Mouse (Mus musculus): ENCODE data around the gene Psmb1.
A peak's percentile ranks its signal among the peaks of the same experiment; 100 is the strongest.
"Not testable (repeated sequence)": the region's sequence is repeated elsewhere in the genome, so short reads cannot be mapped to it uniquely, and the experiment has no call there.

Gene Psmb1

DNA sequence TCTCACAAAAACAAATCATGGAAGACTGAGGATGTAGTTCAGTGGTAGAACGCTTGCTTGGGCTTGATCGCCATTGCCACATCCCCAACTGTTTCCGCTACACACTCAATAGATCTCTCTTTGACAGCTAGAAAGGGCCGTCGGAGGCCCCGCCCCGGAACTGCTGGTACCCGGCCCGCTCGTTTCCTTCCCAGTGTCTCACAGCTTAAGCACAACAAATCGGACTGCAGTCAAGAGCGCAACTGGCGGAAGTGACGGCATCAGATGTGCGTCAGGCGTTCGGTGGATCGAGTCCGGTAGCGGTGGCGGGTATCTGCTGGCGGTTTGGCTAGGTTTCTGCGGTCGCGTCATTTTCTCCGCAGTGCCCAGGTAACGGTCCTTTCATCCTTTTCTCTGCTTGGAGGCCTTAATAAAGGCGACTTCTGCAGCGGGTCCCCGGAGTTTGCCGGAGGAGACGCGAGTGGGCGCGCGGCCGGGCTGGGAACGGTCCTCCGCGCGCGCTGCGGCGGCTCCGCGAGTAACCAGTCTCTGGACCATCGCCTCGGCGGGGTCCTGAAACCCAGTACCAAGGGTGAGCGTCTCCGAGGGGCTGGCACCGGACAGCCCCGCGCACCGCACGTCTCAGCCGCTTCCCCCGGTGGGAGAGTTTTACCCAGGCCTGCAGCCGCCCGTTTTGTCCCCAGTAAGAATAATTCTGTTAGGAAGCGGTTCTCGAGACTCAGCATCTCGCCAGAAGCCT, at the start of gene Psmb1, which contains the start of gene Tbp:
Gene Psmb1 (minus strand): TSS at position 96 of the 739 bp plus-strand sequence.
Gene Tbp (plus strand): TSS at position 233 of the 739 bp plus-strand sequence.
- peak; percentile 99 for DNase-seq (ENCODE audit: low spot score)

DNA sequence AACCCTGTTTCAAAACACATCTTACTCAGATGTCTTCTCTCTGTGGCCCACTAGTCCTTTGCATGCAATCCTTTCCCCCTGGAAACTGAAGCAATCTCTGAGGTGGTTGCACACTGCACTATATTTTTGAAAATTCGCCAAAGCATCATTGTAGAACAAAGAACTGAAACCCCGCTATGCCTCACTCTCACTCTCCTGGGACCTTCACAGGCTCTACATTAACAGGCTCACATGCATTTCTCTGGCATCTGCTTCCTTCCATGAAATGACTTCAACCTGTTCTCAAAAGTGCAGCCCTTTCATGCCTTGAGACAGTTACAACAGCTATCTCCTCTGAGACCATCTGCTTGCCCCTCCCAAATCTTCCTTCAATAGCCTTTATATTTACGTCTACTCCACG, 46.9 kb upstream of the Psmb1 start:
- no peak for DNase-seq (ENCODE audit: low spot score)

DNA sequence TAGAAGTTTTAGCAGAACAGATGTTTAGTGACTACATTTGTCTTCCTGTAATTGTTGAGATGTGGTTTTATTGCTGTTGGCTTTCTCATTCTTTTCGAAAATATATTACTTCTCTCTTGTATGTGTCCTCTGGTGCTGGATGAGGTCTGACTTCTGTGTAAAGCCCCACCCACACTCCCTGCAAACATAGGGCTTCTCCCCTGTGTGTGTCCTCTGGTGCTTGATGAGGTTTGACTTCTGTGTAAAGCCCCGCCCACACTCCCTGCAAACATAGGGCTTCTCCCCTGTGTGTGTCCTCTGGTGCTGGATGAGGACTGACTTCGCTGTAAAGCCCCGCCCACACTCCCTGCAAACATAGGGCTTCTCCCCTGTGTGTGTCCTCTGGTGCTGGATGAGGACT, 44.3 kb upstream of the Psmb1 start:
- DNase-seq (ENCODE audit: low spot score): not testable (repeated sequence)

DNA sequence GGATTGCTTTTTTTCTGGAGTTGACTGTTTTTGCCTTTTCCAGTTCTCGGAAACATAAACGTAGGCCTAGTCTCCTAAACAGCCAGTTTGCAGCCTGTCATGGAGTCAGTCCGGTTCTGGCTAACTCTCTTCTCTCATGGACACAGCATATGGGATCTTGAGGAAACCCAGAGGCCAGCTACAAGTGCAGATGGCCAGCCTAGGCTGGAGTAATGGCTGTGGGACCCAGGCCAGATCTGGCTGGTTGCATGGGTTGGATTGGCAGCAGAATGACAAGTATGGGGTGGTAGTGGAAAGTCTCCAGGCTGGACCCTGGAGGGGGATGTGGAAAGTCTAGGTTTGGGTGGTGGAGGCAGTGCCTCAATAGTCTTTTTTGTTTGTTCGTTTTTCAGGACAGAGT, 40.8 kb upstream of the Psmb1 start:
- no peak for DNase-seq (ENCODE audit: low spot score)

DNA sequence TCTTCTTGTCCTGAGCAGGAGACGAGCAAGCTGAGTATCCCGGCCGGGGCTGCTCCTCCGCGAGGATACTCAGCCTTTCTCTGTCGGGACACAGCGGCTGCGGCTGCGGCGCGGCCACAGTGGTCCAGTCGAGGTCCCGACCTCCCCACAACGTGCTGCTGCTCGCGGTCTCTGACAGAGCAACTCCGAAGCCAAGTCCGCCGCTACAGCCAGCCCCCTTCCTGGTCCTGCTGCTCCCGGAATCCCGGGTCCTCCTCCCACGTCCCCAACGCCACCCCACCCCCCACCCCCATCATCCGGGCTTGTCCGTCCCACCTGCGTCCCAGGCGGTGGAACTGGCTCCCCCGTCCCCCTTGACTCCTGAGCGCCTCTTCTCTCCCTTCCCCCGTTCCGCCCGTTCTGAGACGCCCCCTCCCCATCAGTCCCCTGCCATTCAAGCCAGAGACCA, 36.9 kb upstream of the Psmb1 start:
- DNase-seq (ENCODE audit: low spot score): peak; percentile 64

DNA sequence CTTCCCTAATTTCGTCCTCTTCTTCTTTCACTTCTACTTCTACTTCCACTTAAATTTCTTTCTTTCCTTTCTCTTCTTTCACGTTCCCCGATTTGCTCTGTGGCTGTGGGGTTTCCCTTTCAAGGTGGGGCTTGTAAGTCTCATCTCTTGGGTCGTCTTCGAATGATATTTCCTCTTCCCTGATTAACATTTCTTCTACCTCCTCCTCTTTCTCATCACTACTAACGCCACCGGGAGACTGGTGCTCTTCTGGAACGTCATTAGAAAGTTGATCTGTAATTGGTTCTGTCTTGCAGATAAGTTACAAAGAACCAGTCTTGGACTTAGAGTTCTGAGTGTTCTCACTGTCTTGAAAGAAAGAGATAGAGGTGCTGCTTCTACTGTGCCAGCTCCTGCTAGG, 36.4 kb upstream of the Psmb1 start:
- DNase-seq (ENCODE audit: low spot score): peak; percentile 38

DNA sequence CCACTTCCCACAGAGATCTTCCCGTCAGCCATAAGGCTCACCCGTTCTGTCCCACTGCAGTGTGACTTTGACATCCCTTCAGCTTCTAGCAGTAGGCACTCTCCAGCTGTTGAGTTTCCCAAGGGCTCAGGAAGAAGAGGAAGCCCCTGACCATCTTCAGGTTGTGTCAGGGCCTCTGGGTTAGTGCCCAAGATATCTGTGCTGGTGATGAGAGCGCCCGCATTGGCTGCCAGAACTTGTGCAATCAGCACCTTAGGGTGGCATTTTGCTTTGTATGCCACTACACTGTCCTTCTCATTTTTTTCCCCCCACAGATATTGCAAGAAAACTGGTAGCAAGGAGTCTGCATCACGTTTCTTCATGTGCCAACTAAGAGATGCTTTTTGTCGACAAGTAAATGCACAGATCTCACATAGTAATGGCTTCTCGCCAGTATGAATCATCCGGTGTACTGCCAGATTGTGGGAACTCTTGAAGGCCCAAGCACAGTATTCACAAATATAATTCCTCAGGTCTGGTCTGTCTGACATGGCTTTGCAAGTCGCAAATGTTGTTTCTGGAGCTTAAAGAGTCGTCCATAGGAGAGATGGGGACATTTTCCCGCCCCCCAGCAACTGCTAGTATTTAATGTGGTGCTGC, 35.7 kb upstream of the Psmb1 start:
- no peak for DNase-seq (ENCODE audit: low spot score)

DNA sequence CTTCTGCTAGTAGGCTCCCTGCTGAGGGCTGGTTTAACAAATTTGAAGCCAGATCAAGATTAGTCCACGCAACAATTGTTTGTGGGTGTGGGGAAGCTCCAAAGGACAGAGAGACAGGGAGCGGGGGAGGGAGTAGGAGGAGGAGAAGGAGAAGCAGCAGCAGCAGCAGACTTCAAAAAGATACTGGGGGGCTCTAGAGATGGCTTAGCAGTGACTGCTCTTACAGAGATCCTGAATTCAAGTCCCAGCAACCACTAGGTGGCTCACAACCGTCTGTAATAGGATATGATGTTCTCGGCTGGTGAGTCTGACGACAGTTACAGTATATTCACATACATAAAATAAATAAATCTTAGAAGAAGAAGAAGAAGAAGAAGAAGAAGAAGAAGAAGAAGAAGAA, 30.6 kb upstream of the Psmb1 start:
- peak; percentile 67 for DNase-seq (ENCODE audit: low spot score)

DNA sequence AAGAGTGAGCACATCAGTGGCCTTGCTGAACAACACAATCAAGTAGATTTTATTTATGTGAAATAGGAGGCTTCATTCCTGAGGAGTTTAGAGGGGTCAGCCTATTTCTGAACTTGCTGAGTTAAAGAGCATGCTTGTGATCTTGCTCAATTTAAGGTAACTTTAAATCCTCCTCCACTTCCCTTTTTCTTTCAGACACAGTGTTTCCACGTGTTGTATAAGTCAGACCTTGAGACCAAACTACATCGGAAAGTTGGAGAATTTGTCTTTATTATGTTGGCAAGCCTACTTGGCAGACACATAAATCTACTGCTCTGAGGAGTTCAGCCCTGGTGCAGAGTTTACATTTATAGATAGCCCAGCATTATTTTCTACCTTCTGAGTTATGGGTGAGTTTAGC, 29.3 kb upstream of the Psmb1 start:
- no peak for DNase-seq (ENCODE audit: low spot score)

DNA sequence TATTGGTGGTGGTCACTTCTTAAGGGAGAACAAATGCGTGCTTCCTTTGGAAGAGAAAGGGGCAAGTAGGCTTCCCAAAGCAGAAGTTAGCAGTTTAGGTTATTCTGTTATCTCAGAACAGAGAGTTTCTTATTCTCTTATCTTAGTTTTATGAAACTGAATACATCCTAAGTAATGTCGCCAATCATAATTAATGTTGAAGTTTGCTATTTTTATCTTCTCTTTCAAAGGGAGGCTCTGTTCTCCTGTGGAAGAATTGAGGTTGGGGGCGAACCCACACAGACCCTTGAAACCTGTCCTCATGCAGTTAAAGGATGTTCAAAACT, 28.2 kb upstream of the Psmb1 start:
- DNase-seq (ENCODE audit: low spot score): no peak

DNA sequence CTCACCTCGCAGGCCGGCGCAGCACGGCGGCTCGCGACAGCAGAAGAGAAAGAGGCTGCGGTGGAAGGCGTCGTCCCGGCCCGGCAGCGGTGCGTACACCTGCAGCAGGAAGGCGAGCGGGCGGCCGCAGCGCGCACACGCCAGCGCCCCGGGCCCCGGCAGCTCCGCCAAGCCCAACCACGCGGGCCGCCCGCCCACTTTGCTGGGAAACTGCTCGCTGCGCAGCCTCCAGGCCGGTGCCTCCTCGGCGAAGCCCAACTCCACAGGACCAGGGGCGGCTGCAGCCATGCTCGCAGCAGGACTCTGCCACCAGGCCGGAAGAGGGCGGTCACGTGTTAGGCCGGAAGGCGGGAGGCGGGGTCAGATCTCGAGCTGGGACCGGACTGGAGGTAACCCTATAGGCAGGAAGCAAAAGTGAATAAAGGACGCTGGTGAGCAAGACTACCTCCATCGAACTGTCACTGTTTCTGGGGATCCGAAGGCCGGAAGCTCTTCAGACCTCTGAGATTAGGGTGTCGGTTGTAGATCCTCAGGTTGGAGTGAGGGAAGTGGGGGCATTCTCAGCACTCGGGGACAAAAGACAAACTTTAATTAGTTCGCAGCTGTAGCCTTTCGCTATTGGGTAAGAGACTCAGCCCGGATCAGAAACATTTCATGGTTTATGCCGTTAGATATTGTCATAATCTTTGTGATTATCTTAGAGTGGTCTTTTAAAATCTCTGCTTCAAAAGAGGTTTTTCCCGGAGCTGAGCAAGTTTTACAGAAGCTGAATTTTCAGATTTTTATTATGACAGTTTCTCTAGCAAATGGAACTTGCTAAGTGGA, 27.6 kb upstream of the Psmb1 start, which contains the start of gene Pdcd2:
Gene Pdcd2 (minus strand): TSS at position 316 of the 825 bp plus-strand sequence.
- peak; percentile 97 for DNase-seq (ENCODE audit: low spot score)

DNA sequence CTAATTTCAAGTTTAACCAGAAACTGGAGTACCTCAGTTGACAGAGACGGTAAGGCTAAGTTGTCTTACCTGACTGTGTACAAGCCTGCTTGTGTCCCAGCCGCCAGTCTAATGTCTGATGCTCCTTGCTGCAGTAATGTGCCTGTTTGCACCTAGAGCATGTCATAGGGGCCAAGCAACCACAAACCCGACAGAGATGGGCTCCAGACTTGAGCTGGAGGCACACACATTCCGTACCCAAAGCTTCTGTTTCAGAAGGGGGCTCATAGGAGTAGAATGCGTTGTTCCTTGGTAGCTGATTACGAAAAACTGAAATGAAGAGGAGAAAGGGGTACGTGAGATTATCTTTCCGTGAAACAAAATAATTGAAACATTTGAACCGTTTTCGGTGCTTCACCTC, 26.8 kb upstream of the Psmb1 start:
- DNase-seq (ENCODE audit: low spot score): peak; percentile 23

DNA sequence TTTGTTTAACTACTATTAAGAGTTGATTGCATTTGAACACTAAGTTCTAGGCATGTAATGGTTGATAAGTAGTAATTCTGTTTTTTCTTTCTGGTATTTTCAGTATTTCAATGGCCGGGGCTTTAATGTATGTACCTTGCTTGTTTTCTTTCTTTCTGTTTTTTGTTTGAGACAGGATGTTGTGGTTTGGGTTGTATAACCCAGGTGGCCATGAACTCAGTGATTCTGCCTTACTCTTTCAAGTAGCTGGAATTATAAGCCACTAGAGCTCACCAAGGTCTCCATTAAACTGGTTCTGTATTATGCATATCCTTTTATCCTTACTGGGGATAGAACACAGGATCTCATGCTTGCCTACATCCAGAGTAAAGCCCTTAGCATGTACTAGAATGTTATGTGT, 19.2 kb upstream of the Psmb1 start:
- no peak for DNase-seq (ENCODE audit: low spot score)

DNA sequence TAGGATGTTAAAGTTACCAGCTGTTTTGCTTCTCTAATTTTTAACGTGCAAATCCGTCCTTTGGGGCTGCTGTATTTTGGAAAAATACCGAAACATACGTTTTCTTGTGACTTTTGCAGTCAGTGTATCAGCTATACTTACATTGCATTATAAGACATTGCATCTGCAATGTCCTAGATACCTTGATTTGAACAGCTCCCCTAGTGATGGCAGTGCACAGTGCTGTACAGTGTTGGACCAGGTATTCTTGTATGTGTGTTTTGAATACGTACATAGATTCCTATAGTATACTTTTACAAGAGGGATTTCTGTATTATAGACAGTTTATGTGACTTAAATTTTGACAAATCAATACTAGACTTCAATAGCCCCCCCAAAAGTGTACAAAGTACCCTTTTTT, 18.6 kb upstream of the Psmb1 start:
- DNase-seq (ENCODE audit: low spot score): no peak

DNA sequence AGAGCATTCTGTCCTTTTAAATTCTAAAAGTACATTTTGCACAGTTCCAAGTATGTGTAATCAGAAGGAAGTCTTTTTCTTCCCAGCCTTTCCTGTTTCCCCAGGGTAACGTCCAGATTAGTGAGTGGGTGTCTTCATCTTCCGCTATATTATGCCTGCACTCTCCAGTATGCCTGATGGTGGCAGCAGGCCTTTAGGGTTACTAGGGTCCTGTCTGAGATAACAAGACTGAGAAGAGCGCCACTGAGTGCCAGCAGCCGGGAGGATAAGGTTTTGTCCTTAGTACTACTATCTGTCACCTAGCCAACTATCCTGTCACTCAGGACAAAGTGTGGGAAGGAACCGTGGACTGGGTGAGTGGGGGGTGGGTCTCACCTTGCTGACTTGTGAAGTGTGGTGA, 18.2 kb upstream of the Psmb1 start:
- no peak for DNase-seq (ENCODE audit: low spot score)

DNA sequence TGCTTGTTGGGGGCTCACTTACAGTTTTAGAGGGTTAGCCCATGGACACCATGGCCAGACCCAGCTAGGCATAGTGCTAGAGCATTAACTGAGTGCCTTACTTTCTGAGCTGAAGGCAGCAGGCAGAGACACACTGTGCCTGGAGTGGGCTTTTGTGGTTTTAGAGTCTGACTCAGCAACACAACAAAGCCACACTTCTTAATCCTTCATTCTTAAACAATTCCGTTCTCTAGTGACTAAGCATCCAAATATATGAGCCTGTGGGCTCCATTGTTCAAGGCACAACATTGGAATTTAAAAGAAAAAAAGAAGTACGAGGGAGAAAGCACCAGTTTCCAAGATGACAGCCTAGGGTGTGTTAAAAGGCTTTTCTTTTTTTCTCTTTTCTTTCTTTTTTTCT, 11.1 kb upstream of the Psmb1 start:
- no peak for DNase-seq (ENCODE audit: low spot score)

DNA sequence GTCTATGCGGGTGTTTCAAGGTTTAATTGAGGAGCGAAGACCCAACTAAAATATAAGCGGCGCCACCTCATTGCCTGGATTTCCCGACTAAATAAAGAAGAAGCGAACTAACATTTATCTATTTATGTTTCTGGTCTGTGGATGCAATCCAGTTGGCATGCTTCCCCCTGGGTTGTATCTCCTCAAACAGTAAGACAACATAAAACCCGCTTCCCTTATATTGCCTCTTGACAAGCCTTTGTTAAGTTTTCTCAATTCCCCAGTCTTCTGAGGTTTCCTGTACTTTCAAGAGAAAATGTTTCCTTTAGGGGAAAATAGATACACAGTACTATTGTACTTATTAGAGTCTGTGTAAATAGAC, 818 bp downstream of the Psmb1 start:
- no peak for DNase-seq (ENCODE audit: low spot score)

DNA sequence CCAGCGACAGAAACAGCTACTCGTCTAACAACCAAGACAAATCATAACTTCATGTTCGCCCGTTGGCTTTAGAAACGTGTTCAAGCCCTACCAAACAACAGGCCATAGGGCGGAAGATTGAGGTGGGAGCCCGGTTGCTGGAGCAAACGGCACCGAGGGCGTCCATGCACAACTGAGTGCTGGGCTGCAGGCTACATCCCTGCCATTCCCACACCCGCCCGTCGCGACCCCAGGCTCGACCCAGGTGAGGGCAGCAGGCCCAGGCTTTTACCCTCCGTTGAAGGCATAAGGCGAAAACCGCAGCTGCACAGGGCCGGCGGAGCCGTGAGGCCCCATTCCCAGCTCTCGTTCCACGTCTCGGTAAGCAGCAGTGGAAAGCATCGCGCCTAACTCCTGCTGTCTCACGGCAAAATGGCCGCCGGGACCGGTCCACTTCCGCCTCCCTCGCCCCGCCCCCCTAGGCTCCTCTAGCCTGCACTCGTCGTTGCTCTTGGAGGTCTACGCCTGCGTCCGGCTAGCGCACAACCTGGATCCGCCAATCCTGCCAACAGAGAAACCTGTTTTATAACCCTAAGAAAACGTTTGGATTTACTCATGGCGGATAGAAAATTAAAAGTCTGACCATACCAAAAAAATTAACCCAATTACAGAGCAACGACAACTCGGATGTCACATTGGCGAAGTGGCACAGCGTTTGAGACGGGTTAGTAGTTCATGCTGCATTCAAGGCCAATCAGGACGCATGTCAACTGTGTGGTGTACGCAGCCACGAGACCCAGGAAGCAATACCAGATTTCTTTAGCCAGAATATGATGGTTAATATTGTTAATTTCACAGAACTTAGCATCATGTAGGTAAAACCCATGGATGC, 1.4 kb downstream of the Psmb1 start:
- DNase-seq (ENCODE audit: low spot score): peak; percentile 97

DNA sequence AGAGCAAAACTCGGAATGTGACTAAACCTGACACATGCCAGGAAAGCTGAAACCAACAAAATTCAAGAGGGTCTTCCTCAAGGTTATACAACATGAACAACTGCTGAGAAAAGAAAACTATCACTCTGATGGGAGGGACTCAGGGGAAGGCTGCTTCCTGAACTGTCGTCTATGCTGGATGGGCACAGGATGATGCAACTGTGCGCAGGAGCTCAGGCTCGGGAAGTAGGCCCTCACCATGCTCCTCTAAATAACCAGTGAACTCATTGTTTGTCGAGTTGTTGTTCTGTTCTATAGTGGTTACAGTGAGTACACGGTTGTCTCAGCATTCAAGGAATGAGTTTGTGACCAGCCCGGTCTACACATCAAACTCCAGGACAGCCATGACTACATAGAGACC, 9.0 kb downstream of the Psmb1 start:
- DNase-seq (ENCODE audit: low spot score): no peak

DNA sequence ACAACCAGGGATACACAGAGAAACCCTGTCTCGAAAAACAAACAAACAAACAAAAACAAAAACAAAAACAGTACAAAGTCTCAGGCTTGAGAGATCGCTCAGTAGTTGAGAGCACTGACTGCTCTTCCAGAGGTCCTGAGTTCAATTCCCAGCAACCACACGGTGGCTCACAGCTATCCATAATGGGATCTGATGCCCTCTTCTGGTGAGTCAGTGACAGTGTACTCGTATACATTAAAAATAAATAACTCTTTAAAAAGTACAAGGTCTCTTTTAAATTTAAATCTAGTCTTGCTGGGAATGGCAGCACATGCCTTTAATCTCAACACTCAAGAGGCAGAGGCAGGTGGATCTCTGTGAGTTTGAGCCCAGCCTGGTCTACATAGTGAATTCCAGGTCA, 26.9 kb downstream of the Psmb1 start:
- DNase-seq (ENCODE audit: low spot score): no peak

DNA sequence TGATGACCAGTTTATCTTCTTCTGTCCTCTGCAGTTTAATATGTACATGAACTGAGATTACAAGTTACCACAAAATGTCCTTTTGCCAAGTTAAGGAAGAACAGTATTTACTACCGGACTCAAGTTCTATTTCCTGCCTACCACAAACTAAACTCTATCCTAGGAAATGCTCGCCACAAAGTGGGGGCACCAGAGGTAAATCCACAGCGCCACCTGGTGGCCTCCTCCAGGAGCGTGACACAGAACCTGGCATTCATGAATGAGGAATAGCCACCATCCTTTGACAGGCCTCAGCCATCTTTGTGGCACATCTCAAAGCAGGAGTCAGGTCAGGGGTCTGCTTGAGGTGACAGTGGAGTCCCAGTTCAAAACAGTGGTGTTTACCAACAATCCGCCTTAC, 31.9 kb downstream of the Psmb1 start:
- DNase-seq (ENCODE audit: low spot score): peak; percentile 90

DNA sequence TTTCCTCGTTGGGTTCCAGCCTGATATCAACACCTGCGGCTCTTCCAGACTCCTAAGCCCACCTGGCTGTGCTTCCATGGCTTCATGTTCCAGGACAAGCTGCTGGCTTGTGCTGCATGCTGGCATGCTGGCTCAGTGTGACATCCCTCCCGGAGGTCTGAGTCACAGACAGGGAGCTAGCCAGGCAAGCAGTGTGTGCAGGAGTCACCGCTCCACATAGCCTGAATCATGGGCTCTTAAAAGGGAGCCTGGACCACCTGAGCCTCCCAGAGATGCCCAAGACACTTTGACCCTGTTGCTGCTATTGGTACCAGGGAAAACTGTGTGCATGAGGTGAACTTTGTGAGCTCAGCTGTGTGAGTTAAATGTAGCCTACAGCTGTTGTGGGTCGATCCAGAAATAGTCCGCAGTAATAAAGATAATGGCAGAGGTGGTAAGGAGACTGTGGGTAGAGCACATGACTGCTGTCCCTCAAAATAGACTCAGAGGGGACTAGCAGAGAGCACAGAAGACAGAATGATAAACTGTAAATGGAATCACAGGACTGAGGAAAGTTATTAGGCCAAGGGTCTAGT, 37.5 kb downstream of the Psmb1 start:
- DNase-seq (ENCODE audit: low spot score): no peak
